Mouse (Mus musculus): ENCODE measurements around the gene Arhgap9. TPM values are rescaled to one million over a fixed set of nuclear protein-coding genes. Genes with fewer than 3 reads are reported as not detected.

The Arhgap9 gene
- polyA plus RNA-seq, 1 experiment from 2014 or later = 3.7 TPM

Other genes starting within 250 kb of the Arhgap9 start
- 0.45 and 0.72 TPM in 2 replicates for gene Agap2, start 246.7 kb upstream of the Arhgap9 start, polyA plus RNA-seq (2014; fragmentation: Nextera tagmentation; extraction: Ambion mirVana)
- 59.3 and 62.9 TPM in 2 replicates for gene Os9, start 200.8 kb upstream of the Arhgap9 start, polyA plus RNA-seq (2014; fragmentation: Nextera tagmentation; extraction: Ambion mirVana)
- gene B4galnt1, start 156.7 kb upstream of the Arhgap9 start, polyA plus RNA-seq (2014; fragmentation: Nextera tagmentation; extraction: Ambion mirVana) = 9.0 and 9.8 TPM in 2 replicates
- gene Slc26a10, start 141.3 kb upstream of the Arhgap9 start, polyA plus RNA-seq (2014; fragmentation: Nextera tagmentation; extraction: Ambion mirVana) = 0.86 and 1.7 TPM in 2 replicates
- 76.7 and 87.7 TPM in 2 replicates for gene Arhgef25, start 131.9 kb upstream of the Arhgap9 start, polyA plus RNA-seq (2014; fragmentation: Nextera tagmentation; extraction: Ambion mirVana)
- 112 and 120 TPM in 2 replicates for gene Dtx3, start 126.2 kb upstream of the Arhgap9 start, polyA plus RNA-seq (2014; fragmentation: Nextera tagmentation; extraction: Ambion mirVana)
- gene Pip4k2c, start 110.4 kb upstream of the Arhgap9 start, polyA plus RNA-seq (2014; fragmentation: Nextera tagmentation; extraction: Ambion mirVana) = 19.3 and 20.7 TPM in 2 replicates
- gene Kif5a, start 58.6 kb upstream of the Arhgap9 start, polyA plus RNA-seq (2014; fragmentation: Nextera tagmentation; extraction: Ambion mirVana) = 13.7 and 14.6 TPM in 2 replicates
- gene Dctn2, start 55.6 kb upstream of the Arhgap9 start, polyA plus RNA-seq (2014; fragmentation: Nextera tagmentation; extraction: Ambion mirVana) = 166 and 186 TPM in 2 replicates
- gene Mbd6, start 32.9 kb upstream of the Arhgap9 start, polyA plus RNA-seq (2014; fragmentation: Nextera tagmentation; extraction: Ambion mirVana) = 15.8 and 17.6 TPM in 2 replicates
- gene Mars, start 10.2 kb upstream of the Arhgap9 start, polyA plus RNA-seq (2014; fragmentation: Nextera tagmentation; extraction: Ambion mirVana) = 106 and 108 TPM in 2 replicates
- gene Gli1, start 20.0 kb downstream of the Arhgap9 start, polyA plus RNA-seq (2014; fragmentation: Nextera tagmentation; extraction: Ambion mirVana) = 10.2 and 11.7 TPM in 2 replicates
- gene Inhbe, start 32.4 kb downstream of the Arhgap9 start, polyA plus RNA-seq (2014; fragmentation: Nextera tagmentation; extraction: Ambion mirVana) = not detected in 2 replicates
- not detected in 2 replicates for gene Inhbc, start 48.5 kb downstream of the Arhgap9 start, polyA plus RNA-seq (2014; fragmentation: Nextera tagmentation; extraction: Ambion mirVana)
- 27.8 and 29.8 TPM in 2 replicates for gene R3hdm2, start 58.4 kb downstream of the Arhgap9 start, polyA plus RNA-seq (2014; fragmentation: Nextera tagmentation; extraction: Ambion mirVana)
- 5.0 and 5.2 TPM in 2 replicates for gene Stac3, start 179.7 kb downstream of the Arhgap9 start, polyA plus RNA-seq (2014; fragmentation: Nextera tagmentation; extraction: Ambion mirVana)
- 57.7 and 91.9 TPM in 2 replicates for gene Ndufa4l2, start 193.0 kb downstream of the Arhgap9 start, polyA plus RNA-seq (2014; fragmentation: Nextera tagmentation; extraction: Ambion mirVana)
- gene Shmt2, start 200.5 kb downstream of the Arhgap9 start, polyA plus RNA-seq (2014; fragmentation: Nextera tagmentation; extraction: Ambion mirVana) = 80.0 and 89.4 TPM in 2 replicates
- gene Nxph4, start 212.6 kb downstream of the Arhgap9 start, polyA plus RNA-seq (2014; fragmentation: Nextera tagmentation; extraction: Ambion mirVana) = 5.2 and 6.1 TPM in 2 replicates

Measured in embryonic facial prominence, embryonic 14.5 days (tissue).